Mouse (Mus musculus) bone marrow, adult 2 months (tissue): ENCODE results near the gene Cdh16.

Experiments used
- CTCF ChIP-seq: fragments of 200-500 bp; IDR thresholded peaks from 2 replicates; pipeline ENCODE4 v1.5.1; 2011; ENCODE audit warnings: low read length, control low read depth; ENCODE audit not compliant: control insufficient read depth, insufficient read depth
- POLR2A ChIP-seq: fragments of 200-500 bp; IDR thresholded peaks from 2 replicates; pipeline ENCODE4 v1.6.1; 2011; ENCODE audit warnings: low read depth, mild to moderate bottlenecking, control low read depth, low read length, borderline replicate concordance; ENCODE audit not compliant: control insufficient read depth

DNA sequence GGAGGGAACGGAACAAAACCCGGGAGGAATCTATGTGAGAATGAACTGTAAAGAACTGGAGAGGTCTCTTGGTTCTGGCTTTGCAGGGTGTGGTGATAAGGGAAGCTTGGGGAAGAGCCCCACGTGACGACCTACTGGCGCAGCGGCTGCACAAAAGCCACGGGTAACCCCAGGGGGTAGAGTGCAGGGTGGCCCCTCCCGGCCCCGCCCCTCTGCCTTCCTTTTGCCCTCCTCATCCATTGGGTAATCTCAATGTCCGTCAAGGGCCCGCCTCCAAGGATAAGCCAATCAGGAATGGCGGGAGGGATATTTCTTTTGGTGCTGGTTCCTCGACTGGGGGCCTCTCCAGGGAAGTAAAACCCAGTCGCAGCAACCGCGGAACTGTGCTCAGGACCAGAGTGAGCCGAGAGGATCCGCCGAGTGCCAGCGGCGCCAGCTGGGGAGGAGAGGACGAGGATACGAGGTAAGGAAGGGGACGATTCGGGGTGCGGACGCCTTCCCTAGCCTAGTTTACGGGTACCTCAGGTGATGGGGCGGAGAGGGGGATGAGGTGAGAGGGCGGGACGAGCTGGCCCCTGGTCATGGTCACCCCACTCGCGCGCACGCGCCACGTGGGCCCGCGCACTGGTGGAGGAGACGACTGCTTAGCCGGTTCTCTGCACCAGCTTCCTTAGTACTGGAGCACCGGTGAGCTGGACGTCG is 32.9 kb downstream of the Cdh16 start, which contains the start of gene Pdp2:
- TF ChIP-seq CTCF (no peak), POLR2A (peak; percentile 76; the same call in 1 of the 2 replicates)
